Mouse (Mus musculus) erythroblast, embryonic 14.5 days (primary cell): ENCODE measurements around the gene Bahcc1. TPM values are rescaled to one million over a fixed set of nuclear protein-coding genes. Genes with fewer than 3 reads are reported as not detected.

ENCODE experiments used
- H3K27me3 ChIP-seq: 2 replicates; pipeline ENCODE4 v1.6.1; 2012; ENCODE audit warnings: inconsistent platforms; ENCODE audit not compliant: control insufficient read depth
- H3K36me3 ChIP-seq: 2 replicates; pipeline ENCODE4 v1.6.1; 2012; ENCODE audit warnings: mild to moderate bottlenecking, inconsistent platforms; ENCODE audit not compliant: control insufficient read depth
- H3K4me1 ChIP-seq: 2 replicates; pipeline ENCODE4 v1.6.1; 2012; ENCODE audit warnings: inconsistent platforms; ENCODE audit not compliant: control insufficient read depth
- H3K4me3 ChIP-seq: replicated peaks from 2 replicates; pipeline ENCODE3; 2012; ENCODE audit warnings: moderate library complexity, mild to moderate bottlenecking, inconsistent platforms
- H3K9me3 ChIP-seq: 2 replicates; pipeline ENCODE4 v1.6.1; 2012; ENCODE audit warnings: low read length, inconsistent platforms, mixed read lengths; ENCODE audit not compliant: control insufficient read depth
- GATA1 ChIP-seq: IDR thresholded peaks from 2 replicates; pipeline ENCODE4 v1.6.1; 2012; ENCODE audit warnings: low read length, inconsistent platforms, mixed read lengths
- TAL1 ChIP-seq: IDR thresholded peaks from 3 replicates; pipeline ENCODE4 v1.6.1; 2012; ENCODE audit warnings: low read length, inconsistent platforms, mixed read lengths
- polyA plus RNA-seq: library from polyadenylated mRNA; stranded (reverse); fragments of >175 nt; gene quantifications from 2 replicates; pipeline ENCODE4 v1.2.3, GENCODE M21; 2012

Bahcc1 gene
- polyA plus RNA-seq, 1 experiment = 0.21 TPM

- Histone ChIP-seq H3K4me3 (no peak overlapping the region), H3K4me1 (peaks cover 1% of the 10 kb centered on the region), H3K27me3 (peaks cover 55% of the 10 kb centered on the region), H3K36me3 (no peaks in the 10 kb centered on the region), H3K9me3 (no peaks in the 10 kb centered on the region)
- TF ChIP-seq GATA1 = no peak
- no peak for TF ChIP-seq TAL1
These were observed 14.4 kb upstream of the Bahcc1 start for GRCm38 (mm10) chr11:120218176-120218856.

- Histone ChIP-seq H3K36me3 (no peaks in the 10 kb centered on the region), H3K27me3 (peaks cover 62% of the 10 kb centered on the region), H3K4me1 (peaks cover 1% of the 10 kb centered on the region), H3K4me3 (no peak overlapping the region), H3K9me3 (no peaks in the 10 kb centered on the region)
- no peak for TF ChIP-seq TAL1
- TF ChIP-seq GATA1 = no peak
These were observed 13.8 kb upstream of the Bahcc1 start for GRCm38 (mm10) chr11:120218946-120219345.

- peaks cover 3% of the 10 kb centered on the region for H3K4me1 ChIP-seq
- no peaks in the 10 kb centered on the region for H3K36me3 ChIP-seq
These were observed 12.7 kb upstream of the Bahcc1 start for GRCm38 (mm10) chr11:120219916-120220522.

GRCm38 (mm10) chr11:120220963-120221827 is 11.6 kb upstream of the Bahcc1 start:
- Histone ChIP-seq H3K27me3 (peaks cover 80% of the 10 kb centered on the region), H3K9me3 (no peaks in the 10 kb centered on the region), H3K4me3 (no peak overlapping the region), H3K36me3 (no peaks in the 10 kb centered on the region), H3K4me1 (peaks cover 3% of the 10 kb centered on the region)
- no peak for TF ChIP-seq GATA1
- TF ChIP-seq TAL1 = no peak

More at GRCm38 (mm10) chr11:120219916-120220522, 12.7 kb upstream of the Bahcc1 start:
- Histone ChIP-seq H3K4me3 (no peak overlapping the region), H3K27me3 (peaks cover 72% of the 10 kb centered on the region), H3K9me3 (no peaks in the 10 kb centered on the region)
- no peak for TF ChIP-seq TAL1
- TF ChIP-seq GATA1 = no peak

GRCm38 (mm10) chr11:120222425-120223104 is 10.2 kb upstream of the Bahcc1 start:
- Histone ChIP-seq H3K36me3 (no peaks in the 10 kb centered on the region), H3K9me3 (no peaks in the 10 kb centered on the region), H3K4me1 (peaks cover 3% of the 10 kb centered on the region), H3K27me3 (peaks cover 86% of the 10 kb centered on the region), H3K4me3 (no peak overlapping the region)
- TF ChIP-seq TAL1 (no peak), GATA1 (no peak)

GRCm38 (mm10) chr11:120223586-120224487 is 8.9 kb upstream of the Bahcc1 start:
- Histone ChIP-seq H3K36me3 (no peaks in the 10 kb centered on the region), H3K4me3 (no peak overlapping the region), H3K4me1 (peaks cover 3% of the 10 kb centered on the region), H3K27me3 (peaks cover 87% of the 10 kb centered on the region), H3K9me3 (no peaks in the 10 kb centered on the region)
- TF ChIP-seq GATA1 (no peak), TAL1 (no peak)

- no peak overlapping the region for H3K4me3 ChIP-seq
- peaks cover 2% of the 10 kb centered on the region for H3K4me1 ChIP-seq
- H3K27me3 ChIP-seq = peaks cover 92% of the 10 kb centered on the region
- no peak for TF ChIP-seq GATA1
- no peak for TF ChIP-seq TAL1
- no peaks in the 10 kb centered on the region for H3K9me3 ChIP-seq
- H3K36me3 ChIP-seq = no peaks in the 10 kb centered on the region
These were observed 8.1 kb upstream of the Bahcc1 start for GRCm38 (mm10) chr11:120224488-120225255.
